Mouse (Mus musculus) MEL (cell line): ENCODE results near the gene A630095N17Rik. TPM values are rescaled to one million over a fixed set of nuclear protein-coding genes. Genes with fewer than 3 reads are reported as not detected.

Experiments
- DNase-seq: peaks from one replicate; pipeline ENCODE4 v3.0.0; 2011; ENCODE audit warnings: low read depth, low spot score
- H3K27ac ChIP-seq: 2 replicates; pipeline ENCODE4 v1.5.1; 2012; ENCODE audit warnings: low read depth, mild to moderate bottlenecking, control low read depth, low read length, moderate library complexity; ENCODE audit not compliant: control insufficient read depth
- H3K27me3 ChIP-seq, 2 experiments: fragments of 150-350 bp in 1 of 2; sonication (generic) in 1 of 2; 2 replicates each; pipeline ENCODE4 v1.6.1; 2012; ENCODE audit warnings: low read length in 2 of 2, mild to moderate bottlenecking in 2 of 2, improper control_type of control experiment in 1 of 2, moderate library complexity in 1 of 2; ENCODE audit not compliant: insufficient read depth in 2 of 2, control insufficient read depth in 1 of 2
- H3K36me3 ChIP-seq, 2 experiments: 2 replicates each; pipeline ENCODE4 v1.6.1; 2012 to 2014; ENCODE audit warnings: low read length in 2 of 2, improper control_type of control experiment in 1 of 2, inconsistent platforms in 1 of 2, mild to moderate bottlenecking in 1 of 2; ENCODE audit not compliant: insufficient read depth in 2 of 2, control insufficient read depth in 1 of 2
- H3K4me1 ChIP-seq, 2 experiments: fragments of 150-350 bp in 1 of 2; sonication (generic) in 1 of 2; 2 replicates each; pipeline ENCODE4 v1.6.1; 2012; ENCODE audit warnings: low read length in 2 of 2, improper control_type of control experiment in 1 of 2, mild to moderate bottlenecking in 1 of 2; ENCODE audit not compliant: insufficient read depth in 2 of 2, control insufficient read depth in 1 of 2
- H3K4me3 ChIP-seq, 2 experiments: fragments of 150-350 bp in 1 of 2; sonication (generic) in 1 of 2; 2 replicates each; pipeline ENCODE4 v1.5.1; 2012; ENCODE audit warnings: low read depth in 2 of 2, low read length in 2 of 2, mild to moderate bottlenecking in 2 of 2, moderate library complexity in 2 of 2, control low read depth in 1 of 2, improper control_type of control experiment in 1 of 2; ENCODE audit not compliant: control insufficient read depth in 1 of 2, insufficient read depth in 1 of 2
- H3K79me2 ChIP-seq: 2 replicates; pipeline ENCODE4 v1.6.1; 2012; ENCODE audit warnings: mild to moderate bottlenecking, low read length, moderate library complexity; ENCODE audit not compliant: control insufficient read depth, poor library complexity, insufficient read depth
- H3K9ac ChIP-seq: 2 replicates; pipeline ENCODE4 v1.6.1; 2012; ENCODE audit warnings: low read depth, mild to moderate bottlenecking, control low read depth, low read length, moderate library complexity; ENCODE audit not compliant: control insufficient read depth, poor library complexity, severe bottlenecking
- H3K9me3 ChIP-seq: fragments of 150-350 bp; sonication (generic); replicated peaks from 2 replicates; pipeline ENCODE4 v1.6.1; 2012; ENCODE audit warnings: mild to moderate bottlenecking, low read length, improper control_type of control experiment, moderate library complexity; ENCODE audit not compliant: insufficient read depth
- CHD1 ChIP-seq: IDR thresholded peaks from 2 replicates; pipeline ENCODE4 v1.6.1; 2012; ENCODE audit warnings: low read depth, mild to moderate bottlenecking, inconsistent platforms, low read length, improper control_type of control experiment
- E2F4 ChIP-seq: IDR thresholded peaks from 2 replicates; pipeline ENCODE4 v1.6.1; 2011; ENCODE audit warnings: low read depth, low read length, improper control_type of control experiment, borderline replicate concordance
- EP300 ChIP-seq, 2 experiments: IDR thresholded peaks; 2 replicates each; pipeline ENCODE4 v1.6.1; 2011; ENCODE audit warnings: improper control_type of control experiment in 2 of 2, low read length in 2 of 2, low read depth in 1 of 2, mild to moderate bottlenecking in 1 of 2
- ETS1 ChIP-seq: IDR thresholded peaks from 2 replicates; pipeline ENCODE4 v1.6.1; 2012; ENCODE audit warnings: low read depth, mild to moderate bottlenecking, inconsistent platforms, low read length, improper control_type of control experiment, moderate library complexity
- GATA1 ChIP-seq: IDR thresholded peaks from 2 replicates; pipeline ENCODE4 v1.6.1; 2011; ENCODE audit warnings: low read depth, low read length, improper control_type of control experiment
- HCFC1 ChIP-seq: IDR thresholded peaks from 2 replicates; pipeline ENCODE4 v1.6.1; 2012; ENCODE audit warnings: low read depth, mild to moderate bottlenecking, inconsistent platforms, low read length, improper control_type of control experiment, moderate library complexity
- KAT2A ChIP-seq: conservative IDR thresholded peaks from 2 replicates; pipeline ENCODE4 v1.6.1; 2012; ENCODE audit warnings: low read depth, low read length, improper control_type of control experiment, inconsistent platforms
- MAFK ChIP-seq: IDR thresholded peaks from 2 replicates; pipeline ENCODE4 v1.6.1; 2011; ENCODE audit warnings: low read depth, mild to moderate bottlenecking, low read length, improper control_type of control experiment, borderline replicate concordance
- MEF2A ChIP-seq: IDR thresholded peaks from 2 replicates; pipeline ENCODE4 v1.6.1; 2014; ENCODE audit warnings: low read depth, mild to moderate bottlenecking, inconsistent platforms, low read length, improper control_type of control experiment; ENCODE audit not compliant: poor library complexity, insufficient replicate concordance, severe bottlenecking; ENCODE audit errors: extremely low read depth
- MYC ChIP-seq: IDR thresholded peaks from 2 replicates; pipeline ENCODE4 v1.6.1; 2011; ENCODE audit warnings: low read depth, mild to moderate bottlenecking, low read length, improper control_type of control experiment, moderate library complexity
- NELFE ChIP-seq: IDR thresholded peaks from 2 replicates; pipeline ENCODE4 v1.6.1; 2011; ENCODE audit warnings: low read depth, low read length, improper control_type of control experiment
- POLR2A ChIP-seq, 2 experiments: IDR thresholded peaks; 2 replicates each; pipeline ENCODE4 v1.6.1; 2011 to 2012; ENCODE audit warnings: low read length in 2 of 2, mild to moderate bottlenecking in 2 of 2, control low read depth in 1 of 2, improper control_type of control experiment in 1 of 2, low read depth in 1 of 2, moderate library complexity in 1 of 2; ENCODE audit not compliant: control insufficient read depth in 1 of 2, insufficient read depth in 1 of 2, poor library complexity in 1 of 2
- RAD21 ChIP-seq: IDR thresholded peaks from 2 replicates; pipeline ENCODE4 v1.6.1; 2011; ENCODE audit warnings: mild to moderate bottlenecking, low read depth, low read length, improper control_type of control experiment
- RCOR1 ChIP-seq: IDR thresholded peaks from 2 replicates; pipeline ENCODE4 v1.6.1; 2012; ENCODE audit warnings: low read depth, mild to moderate bottlenecking, inconsistent platforms, low read length, improper control_type of control experiment
- SIN3A ChIP-seq: IDR thresholded peaks from 2 replicates; pipeline ENCODE4 v1.6.1; 2012; ENCODE audit warnings: low read length, improper control_type of control experiment, inconsistent platforms
- TBP ChIP-seq: IDR thresholded peaks from 2 replicates; pipeline ENCODE4 v1.8.0; 2011; ENCODE audit warnings: low read depth, low read length, improper control_type of control experiment
- TCF12 ChIP-seq: IDR thresholded peaks from 2 replicates; pipeline ENCODE4 v1.6.1; 2014; ENCODE audit warnings: low read depth, mild to moderate bottlenecking, inconsistent platforms, low read length, improper control_type of control experiment, moderate library complexity
- UBTF ChIP-seq: IDR thresholded peaks from 2 replicates; pipeline ENCODE4 v1.6.1; 2012; ENCODE audit warnings: low read depth, mild to moderate bottlenecking, inconsistent platforms, low read length, improper control_type of control experiment, moderate library complexity, borderline replicate concordance; ENCODE audit not compliant: insufficient read depth
- USF1 ChIP-seq: IDR thresholded peaks from 2 replicates; pipeline ENCODE4 v1.6.1; 2014; ENCODE audit warnings: low read depth, mild to moderate bottlenecking, inconsistent platforms, low read length, improper control_type of control experiment, moderate library complexity
- USF2 ChIP-seq, 2 experiments: IDR thresholded peaks; 2 replicates each; pipeline ENCODE4 v1.6.1; 2011 to 2012; ENCODE audit warnings: improper control_type of control experiment in 2 of 2, low read length in 2 of 2, borderline replicate concordance in 1 of 2, inconsistent platforms in 1 of 2, low read depth in 1 of 2, mild to moderate bottlenecking in 1 of 2; ENCODE audit not compliant: insufficient read depth in 1 of 2
- ZC3H11A ChIP-seq: IDR thresholded peaks from 2 replicates; pipeline ENCODE4 v1.6.1; 2012; ENCODE audit warnings: low read depth, mild to moderate bottlenecking, inconsistent platforms, low read length, improper control_type of control experiment
- ZKSCAN1 ChIP-seq: IDR thresholded peaks from 2 replicates; pipeline ENCODE4 v1.6.1; 2012; ENCODE audit warnings: low read depth, mild to moderate bottlenecking, inconsistent platforms, low read length, improper control_type of control experiment, moderate library complexity
- ZMIZ1 ChIP-seq: IDR thresholded peaks from 2 replicates; pipeline ENCODE4 v1.6.1; 2012; ENCODE audit warnings: low read depth, mild to moderate bottlenecking, inconsistent platforms, low read length, improper control_type of control experiment, moderate library complexity
- ZNF384 ChIP-seq: IDR thresholded peaks from 2 replicates; pipeline ENCODE4 v1.6.1; 2012; ENCODE audit warnings: low read depth, mild to moderate bottlenecking, inconsistent platforms, low read length, improper control_type of control experiment
- polyA plus RNA-seq, 2 experiments: library from polyadenylated mRNA; stranded (reverse) in 1 of 2; unstranded in 1 of 2; fragments of >175 nt in 1 of 2; fragments of >200 nt in 1 of 2; gene quantifications; 2 replicates each; pipeline versions ENCODE4 v1.2.1 to v1.2.4; 2012; ENCODE audit warnings: low replicate concordance in 2 of 2, low read depth in 1 of 2; ENCODE audit not compliant: insufficient read length in 2 of 2, insufficient read depth in 1 of 2, missing spikeins in 1 of 2
- total RNA-seq: library from RNA; depleted of rRNA; stranded (reverse); fragments of 300-350 nt; gene quantifications from 2 replicates; pipeline ENCODE4 v1.2.3, GENCODE M21; 2012

The A630095N17Rik gene
- total and polyA plus RNA-seq, 3 experiments, result 0.58 to 0.82 TPM; not detected in 1

DNA sequence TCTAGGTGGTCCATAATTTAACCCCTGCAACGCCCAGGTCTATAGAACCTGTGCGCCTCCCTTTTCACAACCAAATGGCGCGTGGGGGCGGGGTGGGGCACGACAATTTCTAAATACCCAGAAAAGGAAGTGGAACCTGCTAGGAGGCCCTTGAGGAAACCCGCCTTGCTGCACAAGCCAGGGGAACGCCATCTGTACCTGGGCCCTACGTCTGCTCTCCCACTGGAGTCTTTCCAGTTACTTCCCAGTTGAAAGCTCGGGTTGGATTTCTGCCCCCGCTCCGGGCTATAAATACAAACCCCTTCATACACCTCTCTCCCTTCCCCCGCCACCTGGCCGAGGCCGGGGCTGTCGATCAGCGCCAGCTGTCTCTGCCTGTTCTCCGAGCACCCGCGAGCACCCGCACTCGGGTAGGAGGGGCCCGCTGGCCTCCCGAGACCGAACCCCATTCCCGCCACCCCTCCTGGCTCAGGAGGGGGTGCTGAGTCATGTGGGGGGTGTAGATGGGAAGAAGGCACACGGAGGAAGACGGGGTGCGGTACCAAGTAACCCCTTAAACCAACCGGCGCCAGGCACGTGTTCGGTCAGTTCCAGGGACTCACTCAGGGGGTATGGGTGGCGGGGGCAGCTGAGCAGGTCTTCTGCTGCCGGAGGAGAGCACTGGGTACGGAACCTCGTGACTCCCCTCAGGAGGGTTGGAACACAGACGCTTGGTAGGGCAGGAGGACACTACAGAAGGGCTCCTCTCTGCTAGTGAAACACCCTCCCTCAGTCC is 13.5 kb downstream of the A630095N17Rik start (continued):
- TF ChIP-seq MAFK, result no peak
- no peak for TF ChIP-seq RAD21
- no peak for TF ChIP-seq E2F4
- no peak for TF ChIP-seq ZC3H11A
- TF ChIP-seq MYC, result 0 out of 2 replicates have a peak, but pooled peaks have one; percentile 43
- TF ChIP-seq MEF2A, result no peak
- TF ChIP-seq UBTF, result no peak
- no peak for TF ChIP-seq ZKSCAN1
- no peak for TF ChIP-seq ZNF384
- 0 out of 2 replicates have a peak, but pooled peaks have one; percentile 41 for TF ChIP-seq HCFC1
- TF ChIP-seq TBP, result 0 out of 2 replicates have a peak, but pooled peaks have one; percentile 30
- TF ChIP-seq RCOR1, result no peak
- no peak for TF ChIP-seq USF2 (IDR thresholded peaks at IDR 0.05; ENCODE audit: borderline replicate concordance in 1 of 2, insufficient read depth in 1 of 2, low read depth in 1 of 2, low read length in 2 of 2)
- TF ChIP-seq POLR2A (IDR thresholded peaks at IDR 0.05; ENCODE audit: control insufficient read depth in 1 of 2, insufficient read depth in 1 of 2, low read depth in 1 of 2, low read length in 2 of 2, poor library complexity in 1 of 2), result peak in 1 of 2 experiments; percentile 25; a peak in 1 of 4 replicates
- no peak for TF ChIP-seq KAT2A
- no peak for TF ChIP-seq TCF12
- TF ChIP-seq USF1, result no peak; the same call in 1 of the 2 replicates
- TF ChIP-seq CHD1, result no peak
- TF ChIP-seq ETS1, result no peak; the same call in 1 of the 2 replicates
- peak; percentile 70 for TF ChIP-seq SIN3A
- TF ChIP-seq, all 39 proteins: peak for 12

DNA sequence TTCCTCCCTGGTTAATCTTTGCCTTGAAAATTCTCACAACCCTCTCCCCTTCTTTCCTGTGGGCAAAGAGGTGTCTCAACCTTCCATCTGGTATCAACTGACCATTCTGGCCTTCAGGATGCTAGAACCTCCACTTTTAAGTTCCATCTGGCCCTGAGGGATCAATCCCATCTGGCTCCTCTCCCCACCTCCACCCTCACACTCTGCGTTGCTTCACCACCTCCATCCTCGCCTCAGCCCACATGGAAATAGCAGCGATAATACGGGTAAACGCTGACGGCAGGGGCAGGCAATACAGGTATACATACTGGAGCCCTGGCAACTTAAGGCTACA is 14.0 kb downstream of the A630095N17Rik start:
- peaks cover 15 to 48% of the 10 kb centered on the region in 2 experiments for H3K36me3 ChIP-seq
- H3K9ac ChIP-seq, result peak overlapping the region; percentile 87
- DNase-seq, result no peak
- H3K79me2 ChIP-seq, result peaks cover 52% of the 10 kb centered on the region
- H3K27ac ChIP-seq, result peak overlapping the region; percentile 83
- H3K4me1 ChIP-seq, result peaks cover 7 to 46% of the 10 kb centered on the region in 2 experiments
- no peaks in the 10 kb centered on the region for H3K27me3 ChIP-seq
- H3K4me3 ChIP-seq, result peak overlapping the region; percentile 81 to 82
- TF ChIP-seq EP300 (IDR thresholded peaks at IDR 0.05; ENCODE audit: low read depth in 1 of 2, low read length in 2 of 2), result peak in 1 of 2 experiments; percentile 9; a peak in 1 of 4 replicates
- TF ChIP-seq GATA1, result no peak
- TF ChIP-seq ZMIZ1, result 0 out of 2 replicates have a peak, but pooled peaks have one; percentile 4
- peak; percentile 18; the same call in 1 of the 2 replicates for TF ChIP-seq NELFE
- no peak for TF ChIP-seq ZNF384
- TF ChIP-seq SIN3A, result no peak; the same call in 1 of the 2 replicates
- H3K9me3 ChIP-seq, result no peaks in the 10 kb centered on the region
